Mouse (Mus musculus): ENCODE data around the gene Phactr3. TPM values are rescaled to one million over a fixed set of nuclear protein-coding genes. Genes with fewer than 3 reads are reported as not detected.

Gene Phactr3
- polyA plus RNA-seq, 1 experiment from 2014 or later: 11.7 TPM

Other genes starting within 250 kb of the Phactr3 start
- 1.3 and 2.6 TPM in 2 replicates for gene Gm14327, start 221.9 kb upstream of the Phactr3 start, polyA plus RNA-seq (2014; fragmentation: Nextera tagmentation; extraction: Ambion mirVana)
- 0.36 and 1.1 TPM in 2 replicates for gene Zfp972, start 193.4 kb upstream of the Phactr3 start, polyA plus RNA-seq (2014; fragmentation: Nextera tagmentation; extraction: Ambion mirVana)
- 16.7 and 18.3 TPM in 2 replicates for gene Gm14326, start 161.7 kb upstream of the Phactr3 start, polyA plus RNA-seq (2014; fragmentation: Nextera tagmentation; extraction: Ambion mirVana)
- 14.6 and 15.0 TPM in 2 replicates for gene Zfp971, start 95.7 kb upstream of the Phactr3 start, polyA plus RNA-seq (2014; fragmentation: Nextera tagmentation; extraction: Ambion mirVana)
- 16.3 and 17.6 TPM in 2 replicates for gene Zfp931, start 40.5 kb upstream of the Phactr3 start, polyA plus RNA-seq (2014; fragmentation: Nextera tagmentation; extraction: Ambion mirVana)

Measured in midbrain, embryonic 11.5 days (tissue).